Mouse (Mus musculus): ENCODE data around the gene Ccna2. TPM values are rescaled to one million over a fixed set of nuclear protein-coding genes. Genes with fewer than 3 reads are reported as not detected.

Gene Ccna2
- polyA plus RNA-seq (2017; shearing (Covaris generic)): 1.2 TPM

GRCm38 (mm10) chr3:36571827-36572378 lies at the start of gene Ccna2:
Ccna2 (minus strand) TSS chr3:36572150.

GRCm38 (mm10) chr3:36613202-36613907 lies 41.4 kb upstream of the Ccna2 start, which contains the start of gene Bbs7:
Bbs7 (minus strand) TSS chr3:36613477.

GRCm38 (mm10) chr3:36552406-36553047 lies 19.4 kb downstream of the Ccna2 start, which contains the start of gene Exosc9:
Exosc9 (plus strand) TSS chr3:36552606.

DNA sequence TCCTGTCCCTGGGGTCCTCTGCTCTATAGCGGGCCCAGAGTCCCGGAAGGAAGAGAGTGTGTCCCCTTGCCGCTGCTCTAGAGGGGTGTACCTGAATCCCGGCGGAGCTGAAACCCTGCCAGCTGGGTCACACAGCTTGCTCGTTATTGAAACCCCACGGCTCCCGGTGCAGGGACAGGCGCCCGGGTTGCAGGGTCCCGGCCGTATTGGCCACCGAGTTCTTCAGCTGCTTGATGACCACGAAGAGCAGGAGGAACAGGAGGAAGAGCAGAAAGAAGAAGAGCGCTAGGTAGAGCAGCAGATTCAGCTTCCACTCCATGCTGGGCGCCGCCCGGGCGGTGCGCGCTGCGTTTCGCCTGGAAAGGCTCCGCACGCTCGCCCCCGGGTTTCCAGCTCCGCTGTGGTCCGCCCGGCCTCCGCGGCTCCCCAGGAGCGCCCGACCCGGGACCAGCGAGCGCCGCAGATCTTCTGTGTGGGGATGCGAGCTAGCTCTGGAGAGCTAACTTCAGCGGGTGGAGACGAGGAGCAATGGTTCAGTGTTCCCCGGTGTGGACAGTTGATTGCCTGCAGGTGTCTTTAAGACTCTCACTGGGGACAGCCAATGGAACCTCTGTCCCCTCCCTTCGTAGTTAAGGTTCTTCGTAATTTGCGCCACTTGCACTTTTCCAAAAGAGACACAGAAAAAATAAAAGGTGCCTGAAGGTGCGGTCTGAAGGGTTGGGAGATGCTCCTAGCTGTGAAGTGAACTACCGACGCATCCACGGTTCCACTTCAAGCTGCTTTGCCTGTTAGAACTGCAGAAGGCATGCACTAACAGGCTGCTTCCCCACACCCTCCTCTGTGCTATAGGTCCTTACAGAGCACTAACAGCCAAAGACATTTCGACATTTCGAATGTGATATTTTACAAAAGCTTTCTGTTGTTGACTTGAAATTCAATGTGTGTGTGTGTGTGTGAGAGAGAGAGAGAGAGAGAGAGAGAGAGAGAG lies 50.6 kb downstream of the Ccna2 start, which contains the start of gene Gm11549:
Gene Gm11549, minus strand, starts transcription at position 741 of the 988 bp plus-strand sequence.

Other genes starting within 250 kb of the Ccna2 start
- gene Anxa5, start 96.3 kb downstream of the Ccna2 start, polyA plus RNA-seq (2017; shearing (Covaris generic)): 152 TPM
- 0.97 TPM for gene 1810062G17Rik, start 96.2 kb downstream of the Ccna2 start, polyA plus RNA-seq (2017; shearing (Covaris generic))
- not detected for gene Gm11549, start 50.3 kb downstream of the Ccna2 start, polyA plus RNA-seq (2017; shearing (Covaris generic))
- 30.3 TPM for gene Exosc9, start 19.5 kb downstream of the Ccna2 start, polyA plus RNA-seq (2017; shearing (Covaris generic))
- gene Bbs7, start 41.3 kb upstream of the Ccna2 start, polyA plus RNA-seq (2017; shearing (Covaris generic)): 0.57 TPM
- not detected for gene Trpc3, start 118.0 kb upstream of the Ccna2 start, polyA plus RNA-seq (2017; shearing (Covaris generic))

Data from effector memory CD4-positive, alpha-beta T cell, adult 5 months (primary cell).